Mouse (Mus musculus) liver, embryonic 16.5 days (tissue): ENCODE data around the gene Timm8a2. TPM values are rescaled to one million over a fixed set of nuclear protein-coding genes. Genes with fewer than 3 reads are reported as not detected.
"Not testable (repeated sequence)": the region's sequence is repeated elsewhere in the genome, so short reads cannot be mapped to it uniquely, and the experiment has no call there.

Source experiments
- ATAC-seq: fragments of 200-750 bp; cut with Nextera tagmentation; 2 replicates; pipeline ENCODE4 v1.8.0; 2017; ENCODE audit warnings: low read depth, mild to moderate bottlenecking, moderate number of reproducible peaks, moderate library complexity
- H3K27ac ChIP-seq: fragments of 300-500 bp; sonication (generic); 2 replicates; pipeline ENCODE4 v1.5.1; 2014; ENCODE audit warnings: mild to moderate bottlenecking, low read length
- H3K27me3 ChIP-seq: fragments of 300-500 bp; sonication (generic); 2 replicates; pipeline ENCODE4 v1.6.1; 2014; ENCODE audit warnings: low read depth, low read length, mixed read lengths; ENCODE audit not compliant: control insufficient read depth, insufficient read depth
- H3K36me3 ChIP-seq: fragments of 300-500 bp; sonication (generic); 2 replicates; pipeline ENCODE4 v1.6.1; 2014; ENCODE audit warnings: mild to moderate bottlenecking; ENCODE audit not compliant: control insufficient read depth, insufficient read depth
- H3K4me1 ChIP-seq: fragments of 300-500 bp; sonication (generic); 2 replicates; pipeline ENCODE4 v1.6.1; 2014; ENCODE audit warnings: low read depth, low read length, mixed read lengths; ENCODE audit not compliant: control insufficient read depth
- H3K4me2 ChIP-seq: fragments of 300-500 bp; sonication (generic); 2 replicates; pipeline ENCODE4 v1.6.1; 2014; ENCODE audit warnings: low read depth, low read length, mixed read lengths
- H3K4me3 ChIP-seq: fragments of 300-500 bp; sonication (generic); 2 replicates; pipeline ENCODE4 v1.5.1; 2014; ENCODE audit warnings: low read depth, mild to moderate bottlenecking, low read length
- H3K9ac ChIP-seq: fragments of 300-500 bp; sonication (generic); 2 replicates; pipeline ENCODE4 v1.6.1; 2014; ENCODE audit warnings: low read depth, low read length
- H3K9me3 ChIP-seq: fragments of 300-500 bp; sonication (generic); replicated peaks from 2 replicates; pipeline ENCODE4 v1.6.1; 2016; ENCODE audit warnings: low read length; ENCODE audit not compliant: control insufficient read depth
- WGBS: fragments of 180-500 bp; shearing (Covaris S2); extraction: QIAGEN DNeasy Blood & Tissue Kit; methylation state at CpG from one replicate; pipeline ENCODE4 v1.1.7; 2014; ENCODE audit not compliant: insufficient replicate concordance; 5-methylcytosine and 5-hydroxymethylcytosine counted together
- polyA plus RNA-seq: library from polyadenylated mRNA; unstranded; fragments of >200 nt; fragmentation: Nextera tagmentation; extraction: Ambion mirVana; gene quantifications from 2 replicates; pipeline ENCODE4 v1.2.1, GENCODE M21; 2015

Timm8a2 gene
- polyA plus RNA-seq, 1 experiment from 2014 or later, result not detected

DNA sequence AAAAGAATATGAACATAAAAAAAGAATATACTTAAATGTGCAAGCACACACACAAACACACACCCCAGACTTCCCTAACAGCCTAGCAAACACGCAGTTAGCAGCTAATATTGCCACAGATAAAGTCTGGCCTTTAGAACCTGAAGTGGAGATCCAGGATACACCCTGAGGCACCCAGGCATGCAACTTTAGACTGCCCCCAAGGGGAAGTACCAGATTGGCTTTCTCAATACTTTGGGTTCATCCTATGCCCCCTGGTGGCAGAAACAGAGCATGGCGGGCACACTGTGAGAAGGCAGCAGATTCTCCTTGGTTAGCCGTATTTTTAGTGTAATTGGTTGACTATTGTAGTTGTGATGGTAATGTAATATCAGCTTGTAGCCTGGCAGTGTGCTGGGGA lies 26.2 kb downstream of the Timm8a2 start:
- peak; percentile 48 for ATAC-seq
- no peaks in the 10 kb centered on the region for H3K27me3 ChIP-seq
- no peak overlapping the region for H3K9ac ChIP-seq
- H3K4me2 ChIP-seq, result no peak overlapping the region
- no peaks in the 10 kb centered on the region for H3K36me3 ChIP-seq
- WGBS, result 6% methylated on average over 3 of the region's 3 CpGs
- H3K27ac ChIP-seq, result no peak overlapping the region
- no peak overlapping the region for H3K4me3 ChIP-seq
- no peaks in the 10 kb centered on the region for H3K9me3 ChIP-seq
- no peaks in the 10 kb centered on the region for H3K4me1 ChIP-seq

DNA sequence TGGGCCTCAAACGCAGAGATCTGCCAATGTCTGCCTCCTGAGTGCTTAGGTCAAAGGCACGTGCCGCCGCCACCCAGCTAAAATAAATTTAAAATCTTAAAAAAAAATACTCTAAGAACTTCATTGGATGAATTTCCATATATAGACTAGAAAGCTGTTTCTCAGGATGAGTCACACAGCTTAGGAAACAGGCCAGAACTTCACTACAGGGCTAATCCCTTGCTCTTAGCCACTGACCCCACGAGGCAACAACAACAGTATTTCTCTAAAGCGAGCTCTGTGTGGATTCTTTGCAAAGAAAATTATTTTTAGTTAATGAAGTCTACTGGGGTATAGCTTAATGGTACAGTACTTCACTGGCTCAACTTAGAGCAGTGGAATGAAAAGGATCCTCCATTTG lies 26.9 kb downstream of the Timm8a2 start:
- H3K9ac ChIP-seq, result no peak overlapping the region
- no peaks in the 10 kb centered on the region; the same call in 1 of the 2 replicates for H3K4me1 ChIP-seq
- H3K27me3 ChIP-seq, result no peaks in the 10 kb centered on the region
- 81% methylated on average over 6 of the region's 6 CpGs for WGBS
- H3K36me3 ChIP-seq, result no peaks in the 10 kb centered on the region
- H3K4me3 ChIP-seq, result no peak overlapping the region
- ATAC-seq, result no peak
- no peak overlapping the region for H3K27ac ChIP-seq
- H3K9me3 ChIP-seq, result no peaks in the 10 kb centered on the region
- H3K4me2 ChIP-seq, result no peak overlapping the region

DNA sequence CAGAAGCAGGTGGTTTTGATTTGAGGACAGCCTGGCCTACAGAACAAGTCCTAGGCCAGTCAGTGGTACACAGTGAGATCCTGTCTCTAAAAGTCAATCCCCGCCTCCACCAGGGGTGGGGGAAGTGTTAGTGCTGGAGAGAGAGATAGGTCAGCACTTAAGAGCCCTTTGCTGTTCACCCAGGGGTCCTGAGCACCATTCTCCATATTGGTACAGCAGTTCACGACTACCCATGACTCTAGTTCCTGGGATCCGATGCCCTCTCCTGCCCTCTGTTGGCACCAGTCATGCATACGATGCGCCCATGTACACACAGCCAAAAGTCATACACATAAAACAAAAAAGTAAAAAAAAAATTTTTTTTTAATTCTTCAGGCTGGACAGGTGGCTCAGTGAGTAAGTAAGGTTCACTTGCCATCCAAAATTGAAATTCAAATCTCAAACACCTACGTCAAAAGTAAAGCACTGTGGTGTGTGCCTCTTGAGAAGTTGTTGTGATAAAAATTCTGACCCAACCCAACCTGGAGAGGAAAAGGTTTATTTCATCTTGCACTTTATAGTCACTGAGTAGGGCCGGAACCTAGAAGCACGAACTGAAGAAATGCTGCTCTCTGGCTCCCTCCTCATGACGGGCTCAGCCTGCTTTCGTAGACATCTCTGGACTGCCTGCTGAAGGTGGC lies 28.1 kb downstream of the Timm8a2 start:
- H3K27ac ChIP-seq, result no peak overlapping the region
- 70% methylated on average over 10 of the region's 10 CpGs for WGBS

DNA sequence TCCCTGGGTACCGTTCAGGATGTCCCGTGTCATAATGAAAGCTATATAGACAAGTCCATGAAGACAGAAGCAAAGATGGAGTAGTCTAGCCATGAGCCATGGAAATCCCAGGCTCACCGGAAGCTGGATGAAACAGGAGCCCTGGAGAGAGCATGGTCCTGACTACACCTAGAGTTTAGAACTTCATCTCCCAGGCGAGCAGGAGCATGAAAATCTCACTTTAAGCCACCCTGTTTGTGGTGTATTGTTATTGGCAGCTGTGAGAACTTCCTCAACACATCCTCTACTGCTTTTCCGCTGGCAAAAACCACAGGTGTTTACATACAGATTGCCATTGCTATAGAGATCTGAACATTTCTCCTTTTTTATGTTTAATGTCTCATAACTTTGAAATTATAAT lies 29.1 kb downstream of the Timm8a2 start:
- Histone ChIP-seq H3K36me3 (no peaks in the 10 kb centered on the region), H3K4me1 (no peaks in the 10 kb centered on the region; the same call in 1 of the 2 replicates), H3K9me3 (no peaks in the 10 kb centered on the region), H3K4me3 (no peak overlapping the region), H3K27ac (no peak overlapping the region), H3K27me3 (no peaks in the 10 kb centered on the region), H3K4me2 (no peak overlapping the region), H3K9ac (no peak overlapping the region)
- 29% methylated on average over 5 of the region's 5 CpGs for WGBS
- ATAC-seq, result no peak

More for the DNA sequence above, 28.1 kb downstream of the Timm8a2 start:
- no peaks in the 10 kb centered on the region for H3K27me3 ChIP-seq
- H3K9ac ChIP-seq, result no peak overlapping the region
- ATAC-seq, result no peak
- no peak overlapping the region for H3K4me2 ChIP-seq
- H3K4me3 ChIP-seq, result no peak overlapping the region
- no peaks in the 10 kb centered on the region; the same call in 1 of the 2 replicates for H3K4me1 ChIP-seq
- H3K36me3 ChIP-seq, result no peaks in the 10 kb centered on the region
- no peaks in the 10 kb centered on the region for H3K9me3 ChIP-seq

DNA sequence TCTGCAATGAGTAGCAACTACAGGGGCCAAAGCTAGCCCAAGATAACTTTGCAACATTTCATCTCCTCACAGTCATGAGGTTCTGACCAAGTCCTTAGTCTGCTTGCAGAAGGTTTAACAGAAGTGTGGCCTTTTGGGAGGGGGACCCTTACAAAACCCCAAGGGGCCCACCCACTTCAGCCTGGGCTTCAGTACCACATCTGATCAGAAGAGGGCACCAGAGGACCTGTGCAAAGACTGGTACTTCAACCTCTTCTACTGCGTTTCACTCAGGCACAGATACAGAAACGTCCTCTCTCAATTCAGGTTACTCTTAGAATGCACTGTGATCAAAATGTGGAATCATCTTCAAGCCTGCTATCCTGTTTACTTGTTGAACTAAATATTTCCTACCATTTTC lies 30.0 kb downstream of the Timm8a2 start:
- Histone ChIP-seq H3K4me2 (no peak overlapping the region), H3K9ac (no peak overlapping the region), H3K4me1 (no peaks in the 10 kb centered on the region; the same call in 1 of the 2 replicates), H3K4me3 (no peak overlapping the region), H3K27me3 (no peaks in the 10 kb centered on the region), H3K27ac (no peak overlapping the region), H3K9me3 (no peaks in the 10 kb centered on the region), H3K36me3 (no peaks in the 10 kb centered on the region)
- no peak for ATAC-seq
- WGBS, result 2% methylated on average over 2 of the region's 2 CpGs

DNA sequence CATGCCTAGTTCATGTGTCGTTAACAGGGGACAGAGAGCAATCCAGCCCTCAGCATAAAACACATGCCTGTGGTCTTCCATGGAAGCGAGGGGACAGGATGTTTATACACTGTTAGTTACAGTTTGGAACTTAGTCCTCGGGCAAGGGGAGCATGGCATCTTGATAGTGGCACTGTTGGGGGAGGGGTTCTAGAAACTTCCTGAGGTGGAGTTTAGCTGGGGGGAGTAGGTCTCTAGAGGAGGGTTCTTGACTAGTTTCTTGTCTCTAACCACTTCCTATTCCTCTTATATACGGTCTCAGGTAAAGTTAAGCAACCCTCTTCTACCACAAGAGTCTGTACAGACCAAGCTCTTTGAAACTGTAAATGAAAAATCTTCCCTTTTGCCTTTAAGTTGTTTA lies 31.8 kb downstream of the Timm8a2 start:
- Histone ChIP-seq H3K4me1 (no peaks in the 10 kb centered on the region; the same call in 1 of the 2 replicates), H3K4me3 (no peak overlapping the region), H3K9me3 (no peaks in the 10 kb centered on the region), H3K27me3 (no peaks in the 10 kb centered on the region), H3K9ac (no peak overlapping the region), H3K36me3 (no peaks in the 10 kb centered on the region), H3K4me2 (no peak overlapping the region), H3K27ac (no peak overlapping the region)
- no peak for ATAC-seq
- 34% methylated on average over 4 of the region's 4 CpGs for WGBS

GRCm38 (mm10) chr14:122068036-122068435 lies 33.6 kb downstream of the Timm8a2 start:
- H3K36me3 ChIP-seq, H3K4me2 ChIP-seq, H3K4me3 ChIP-seq, H3K27me3 ChIP-seq, ATAC-seq, H3K9me3 ChIP-seq, H3K9ac ChIP-seq, H3K4me1 ChIP-seq, H3K27ac ChIP-seq: not testable (repeated sequence)
- 34% methylated on average over 3 of the region's 3 CpGs for WGBS

DNA sequence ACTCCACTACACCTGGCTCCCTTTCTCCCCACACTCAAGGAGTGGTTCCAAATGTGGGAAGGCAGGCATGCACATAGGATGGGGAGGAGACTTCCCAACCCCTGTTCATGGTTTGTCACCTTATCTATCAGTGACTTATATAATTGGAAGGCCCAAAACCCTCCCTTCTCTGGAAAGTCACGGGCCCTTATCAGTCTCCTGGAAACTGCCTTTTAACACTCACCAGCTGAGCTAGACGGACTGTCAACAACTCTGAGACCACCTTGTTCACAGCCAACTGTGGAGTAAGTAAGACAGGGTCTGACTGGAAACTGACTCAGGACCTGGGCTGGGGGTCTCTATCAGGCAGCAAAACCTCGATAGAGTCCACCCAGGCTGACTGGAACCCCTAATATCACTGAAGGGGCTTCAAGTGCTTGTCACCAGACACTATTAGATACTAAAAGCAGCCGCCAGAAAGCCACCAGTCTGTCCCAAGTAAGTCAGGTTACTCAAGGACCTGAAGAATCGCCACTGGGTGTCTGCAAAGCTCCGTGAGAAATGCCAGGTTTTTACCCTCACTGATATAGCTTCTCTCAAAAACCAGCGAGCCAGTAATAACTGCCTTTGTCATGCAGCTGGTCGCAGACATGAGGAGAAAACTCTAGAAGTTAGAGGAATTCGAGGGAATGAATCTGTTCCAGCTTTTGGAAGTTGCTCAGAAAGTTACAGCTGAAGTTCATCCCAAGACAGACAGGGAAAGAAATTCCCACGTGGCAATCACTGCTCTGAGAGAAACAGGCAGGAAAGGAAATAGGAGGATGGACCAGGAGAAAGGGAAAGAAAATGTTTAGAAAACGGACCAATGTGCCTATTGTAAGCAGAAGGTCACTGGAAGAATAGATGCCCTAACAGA lies 34.6 kb downstream of the Timm8a2 start:
- no peaks in the 10 kb centered on the region for H3K9me3 ChIP-seq
- no peaks in the 10 kb centered on the region for H3K36me3 ChIP-seq
- no peak overlapping the region for H3K9ac ChIP-seq
- H3K27ac ChIP-seq, result no peak overlapping the region
- H3K4me1 ChIP-seq, result no peaks in the 10 kb centered on the region; the same call in 1 of the 2 replicates
- ATAC-seq, result no peak
- no peak overlapping the region for H3K4me3 ChIP-seq
- no peak overlapping the region for H3K4me2 ChIP-seq
- no peaks in the 10 kb centered on the region for H3K27me3 ChIP-seq
- WGBS, result 38% methylated on average over 11 of the region's 11 CpGs

GRCm38 (mm10) chr14:122069948-122070347 lies 35.5 kb downstream of the Timm8a2 start:
- ATAC-seq, result no peak
- Histone ChIP-seq H3K27me3 (no peaks in the 10 kb centered on the region), H3K9ac (no peak overlapping the region), H3K9me3 (no peaks in the 10 kb centered on the region), H3K4me1 (no peaks in the 10 kb centered on the region; the same call in 1 of the 2 replicates), H3K36me3 (no peaks in the 10 kb centered on the region), H3K4me2 (no peak overlapping the region), H3K27ac (no peak overlapping the region), H3K4me3 (no peak overlapping the region)
- 54% methylated on average over 3 of the region's 3 CpGs for WGBS
